Mouse (Mus musculus) adrenal gland, postnatal 14 days (tissue): ENCODE data around the gene Mpst. TPM values are rescaled to one million over a fixed set of nuclear protein-coding genes. Genes with fewer than 3 reads are reported as not detected.

ENCODE experiments used
- DNase-seq: peaks from one replicate; pipeline ENCODE4 v3.0.0; 2021; ENCODE audit warnings: mixed read lengths
- long read RNA-seq, 2 experiments: library from polyadenylated mRNA; stranded (forward); transcript quantifications; one replicate each; pipeline ENCODE4 v2.0.0; 2021
- total RNA-seq: library from RNA; stranded (reverse); gene quantifications from 2 replicates; pipeline ENCODE4 v1.2.3, GENCODE M21; 2021

The Mpst gene
- 43.6 and 57.0 TPM in 2 replicates for total RNA-seq
- long read RNA-seq, experiment 1: 0 reads
- long read RNA-seq, experiment 2, partial matches to known transcripts: 0 of 2 reads
- long read RNA-seq, experiment 2, other reads (novel, unspliced or antisense): 2 of 2 reads

GRCm38 (mm10) chr15:78406293-78406934, at the start of gene Mpst:
TSS of gene Mpst (plus strand) at chr15:78406416.
- DNase-seq: peak; percentile 95

DNA sequence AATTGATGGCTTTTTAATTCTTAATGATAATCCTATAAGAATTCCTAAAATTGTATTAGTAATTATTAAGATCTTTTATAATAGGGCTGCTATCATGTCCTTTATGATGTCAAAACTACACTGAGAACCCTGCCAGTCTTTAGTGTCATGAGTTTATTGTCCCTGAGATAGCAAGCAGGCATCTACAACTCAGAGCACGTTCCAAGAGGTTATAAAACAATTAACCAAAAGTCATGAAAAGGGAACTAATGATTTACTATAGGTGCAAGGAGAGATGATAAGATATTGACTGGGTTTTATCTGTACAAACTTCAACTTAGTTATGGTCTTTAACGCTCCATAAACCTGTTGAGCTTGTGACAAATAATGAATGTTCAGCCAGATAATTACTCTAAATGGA, 40.3 kb upstream of the Mpst start:
- no peak for DNase-seq

DNA sequence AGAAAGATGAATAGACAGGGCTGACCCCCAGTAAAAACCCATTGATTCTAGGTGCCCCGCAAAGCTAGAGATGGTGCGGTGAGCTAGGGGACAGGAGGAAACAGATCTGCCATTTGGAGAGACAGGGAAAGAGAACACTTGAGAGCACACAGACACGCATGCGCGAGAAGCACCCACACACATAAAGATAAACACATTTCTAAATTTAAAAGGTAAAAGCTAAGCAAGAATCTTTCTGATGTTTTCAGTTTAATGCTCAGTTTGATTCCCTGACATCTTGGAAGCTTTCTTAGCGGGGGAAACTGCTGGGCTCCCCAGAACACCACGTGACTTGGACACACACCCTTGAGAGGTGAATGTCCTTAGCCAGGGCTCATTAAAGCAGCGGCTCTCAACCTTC, 39.3 kb upstream of the Mpst start:
- no peak for DNase-seq

GRCm38 (mm10) chr15:78367811-78368210, 38.4 kb upstream of the Mpst start:
- DNase-seq: no peak

- DNase-seq: peak; percentile 72
These were observed 37.3 kb upstream of the Mpst start for GRCm38 (mm10) chr15:78368926-78369346.

DNA sequence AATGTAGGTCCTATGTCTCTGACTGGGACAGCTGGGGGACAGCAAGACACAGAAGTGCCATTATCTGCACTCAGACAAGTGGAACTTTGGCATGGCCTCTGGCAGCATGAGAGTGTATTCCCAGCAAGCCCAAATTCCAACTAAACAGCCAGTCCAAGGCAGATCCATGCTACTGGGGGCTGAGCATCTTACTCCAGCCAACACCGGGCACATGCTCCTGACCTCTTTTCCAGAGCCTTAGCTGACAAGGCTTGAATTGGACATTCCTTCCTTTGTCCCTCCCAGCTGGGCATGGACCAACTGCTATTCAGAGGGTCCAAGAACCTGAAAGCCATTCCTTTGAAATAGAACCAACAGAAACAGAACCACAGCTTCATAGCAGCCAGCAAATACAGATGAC, 36.6 kb upstream of the Mpst start:
- no peak for DNase-seq

DNA sequence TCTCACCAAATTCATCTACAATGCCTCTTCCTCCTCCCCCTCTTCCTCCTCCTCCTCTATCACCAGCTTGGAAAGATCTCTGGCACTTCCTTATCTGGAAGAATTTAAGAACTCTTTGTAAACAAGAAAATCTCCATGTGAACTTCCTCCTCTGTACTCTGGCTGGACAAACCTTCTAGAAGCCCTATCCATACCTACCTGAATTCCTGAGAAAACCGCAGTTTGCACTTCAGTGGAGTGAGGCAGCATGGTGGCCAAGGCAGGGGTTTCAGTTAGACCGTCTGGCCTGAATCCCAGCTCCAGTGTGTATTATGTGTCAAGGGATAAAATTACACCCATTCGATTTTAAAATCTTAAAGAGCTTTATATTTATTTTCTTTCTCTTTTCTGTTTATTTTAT, 33.4 kb upstream of the Mpst start:
- DNase-seq: no peak

GRCm38 (mm10) chr15:78374204-78374603, 32.0 kb upstream of the Mpst start:
- DNase-seq: peak; percentile 74

DNA sequence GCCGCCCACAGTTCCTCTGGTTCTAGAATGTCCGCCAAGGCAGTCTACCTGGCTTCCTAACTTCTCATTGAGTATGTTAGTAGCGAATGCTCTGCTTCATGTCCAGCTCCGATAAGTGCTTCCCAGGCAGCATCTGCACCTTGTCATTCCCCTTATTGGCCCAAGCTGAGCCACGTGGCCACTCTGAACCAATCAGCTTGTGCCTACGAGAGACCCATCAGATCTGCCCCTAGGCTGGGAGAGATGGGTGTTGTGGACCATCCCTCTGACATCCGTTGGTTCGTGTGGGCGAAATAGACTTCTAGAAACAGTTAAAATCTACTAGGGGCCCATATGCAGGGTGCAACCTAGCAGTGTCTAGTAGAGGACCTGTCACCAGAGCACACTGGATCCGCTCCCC, 28.4 kb upstream of the Mpst start:
- DNase-seq: no peak

DNA sequence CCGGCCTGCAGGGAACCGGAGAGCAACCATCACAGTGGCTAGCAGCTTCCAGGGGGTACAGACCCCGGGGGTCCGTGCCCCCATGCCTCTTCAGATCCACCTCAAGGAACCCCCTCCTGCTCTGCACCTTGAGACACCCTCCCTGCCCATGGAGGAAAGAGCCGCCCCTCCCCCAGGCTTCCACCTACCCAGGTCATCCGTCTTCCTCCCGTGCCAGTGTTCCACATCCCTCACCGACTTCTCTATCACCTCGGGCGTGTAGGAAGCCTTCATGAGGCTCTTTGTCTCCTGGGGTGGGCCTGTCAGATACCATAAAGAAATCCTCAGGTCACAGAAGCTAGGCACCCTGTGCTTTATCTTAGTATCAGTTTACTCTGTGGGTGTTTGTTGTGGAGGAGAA, 27.7 kb upstream of the Mpst start:
- no peak for DNase-seq

GRCm38 (mm10) chr15:78380208-78380607, 26.0 kb upstream of the Mpst start:
- no peak for DNase-seq

DNA sequence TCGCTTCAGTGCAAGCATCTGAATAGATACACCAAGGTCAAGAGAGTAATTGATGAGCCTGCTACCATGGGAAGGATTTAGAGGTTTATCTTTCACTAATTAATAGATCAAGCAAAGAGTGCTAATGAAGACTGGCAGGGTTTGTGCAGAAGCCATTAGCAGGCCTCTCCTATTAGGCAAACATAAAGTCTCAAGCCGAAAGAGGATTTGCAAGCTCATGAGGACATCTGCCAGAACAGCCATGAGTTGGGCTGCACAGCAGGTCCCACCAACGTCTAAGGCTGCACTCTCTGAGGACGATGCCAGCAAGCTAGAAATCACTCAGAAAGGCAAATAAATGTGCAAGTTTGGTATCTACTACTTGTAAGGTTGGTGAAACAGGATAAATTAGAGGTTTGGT, 25.5 kb upstream of the Mpst start:
- DNase-seq: no peak

DNA sequence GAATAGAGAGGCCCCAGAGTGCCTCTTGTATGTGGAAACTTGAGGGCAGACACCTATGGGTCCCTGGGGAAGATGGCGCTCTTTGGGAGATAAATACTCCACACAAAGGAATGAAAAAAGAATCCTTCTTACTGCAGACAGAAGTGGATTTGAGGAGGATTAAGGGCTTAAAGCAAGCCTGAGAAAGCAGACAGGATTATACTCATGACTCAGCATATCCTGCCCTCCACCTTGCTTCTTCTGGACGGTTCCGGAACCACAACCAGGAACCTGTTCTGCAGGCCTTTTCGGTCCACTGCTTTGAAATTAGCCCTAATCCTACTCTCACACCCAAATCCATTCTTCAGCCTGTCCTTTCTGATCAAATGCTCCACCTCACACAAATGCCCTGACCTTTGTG, 24.1 kb upstream of the Mpst start:
- no peak for DNase-seq

GRCm38 (mm10) chr15:78383450-78384219, 22.6 kb upstream of the Mpst start:
- peak; percentile 36 for DNase-seq

DNA sequence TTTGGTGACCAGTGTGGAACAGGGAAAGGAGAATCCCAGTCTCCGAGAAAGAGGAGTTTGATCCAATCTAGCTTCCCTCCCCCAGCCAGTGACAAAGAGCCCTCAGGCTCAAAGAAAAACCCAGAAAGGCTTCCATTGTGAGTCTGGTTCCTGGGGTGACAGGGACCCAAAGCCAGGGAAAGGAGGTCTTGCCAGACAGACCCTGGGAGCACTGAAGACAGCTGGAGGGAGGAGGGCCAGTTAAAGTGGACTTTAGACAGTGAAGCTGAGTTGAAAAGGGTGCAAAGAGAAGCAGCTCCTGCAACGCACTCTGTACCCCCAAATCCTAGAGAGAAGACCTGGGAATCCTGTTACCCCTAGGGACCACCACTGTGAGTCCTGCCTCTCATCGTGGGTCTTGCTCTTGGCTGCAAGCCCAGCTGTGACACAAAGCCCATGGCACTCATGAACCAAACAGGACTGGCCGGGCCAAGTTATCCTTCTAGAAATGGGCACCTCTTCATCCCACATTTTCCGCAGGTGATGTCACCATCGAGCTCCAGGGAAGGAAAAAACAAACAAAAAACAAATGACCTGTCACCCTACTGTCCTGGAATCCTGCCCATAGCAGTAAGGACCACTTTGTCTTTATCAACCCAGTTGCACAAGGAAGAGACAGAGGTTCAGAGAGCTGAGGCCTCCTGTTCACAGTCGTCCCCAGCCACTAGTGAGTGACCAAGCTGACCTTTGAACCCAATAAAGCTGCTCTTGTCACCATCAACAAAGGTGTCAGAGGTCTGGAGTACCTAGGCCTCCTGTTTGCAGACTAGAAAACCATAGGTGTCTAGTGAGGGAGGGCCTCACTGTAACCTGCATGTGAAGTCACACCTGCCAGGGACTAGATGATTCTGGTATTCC, 21.7 kb upstream of the Mpst start:
- no peak for DNase-seq

- no peak for DNase-seq
These were observed 20.7 kb upstream of the Mpst start for GRCm38 (mm10) chr15:78385564-78385963.

DNA sequence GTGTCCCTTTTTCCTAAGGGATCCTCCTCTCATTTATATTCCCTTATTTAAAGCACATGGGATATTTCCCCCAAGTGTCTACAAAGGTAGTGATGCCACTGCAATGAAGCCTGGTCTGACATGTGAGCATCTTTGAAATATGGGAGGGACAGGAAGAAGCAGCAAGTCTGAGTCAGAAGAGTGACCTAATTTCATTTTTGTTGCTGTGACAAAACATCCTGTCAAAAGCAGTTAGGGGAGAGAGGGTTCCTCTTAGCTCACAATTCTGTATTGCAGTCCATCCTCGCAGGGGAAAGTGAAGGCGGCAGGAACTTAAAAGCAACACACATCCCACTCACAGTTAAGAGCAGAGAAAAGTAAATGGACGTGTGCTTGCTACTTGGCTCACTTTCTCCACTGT, 15.4 kb upstream of the Mpst start:
- DNase-seq: no peak

DNA sequence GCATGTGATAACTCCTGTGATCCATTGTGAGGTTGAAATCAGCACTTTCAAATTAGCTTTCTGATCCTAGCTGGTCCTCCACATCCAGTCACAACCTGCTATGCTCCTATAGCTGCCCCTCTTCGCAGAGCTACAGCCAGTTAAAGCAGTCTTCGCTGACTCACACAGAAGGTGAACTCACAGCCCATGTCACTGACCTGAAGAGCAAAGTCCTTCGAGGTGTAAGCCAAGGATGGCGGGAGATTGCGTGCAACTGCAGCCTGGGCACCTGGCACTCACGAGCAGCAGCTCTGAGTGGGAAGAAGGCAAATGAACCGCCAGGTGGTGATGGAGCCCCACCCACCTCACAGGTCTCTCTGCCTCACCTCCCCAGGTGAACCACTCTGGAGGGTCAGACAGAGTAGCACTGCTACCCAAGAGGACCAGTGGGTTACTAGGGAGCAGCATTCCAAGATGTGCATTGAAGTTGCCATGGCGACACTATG, 10.7 kb upstream of the Mpst start, which contains the start of gene Tex33:
Gene Tex33 (minus strand): TSS at position 435 of the 485 bp plus-strand sequence.
- no peak for DNase-seq

DNA sequence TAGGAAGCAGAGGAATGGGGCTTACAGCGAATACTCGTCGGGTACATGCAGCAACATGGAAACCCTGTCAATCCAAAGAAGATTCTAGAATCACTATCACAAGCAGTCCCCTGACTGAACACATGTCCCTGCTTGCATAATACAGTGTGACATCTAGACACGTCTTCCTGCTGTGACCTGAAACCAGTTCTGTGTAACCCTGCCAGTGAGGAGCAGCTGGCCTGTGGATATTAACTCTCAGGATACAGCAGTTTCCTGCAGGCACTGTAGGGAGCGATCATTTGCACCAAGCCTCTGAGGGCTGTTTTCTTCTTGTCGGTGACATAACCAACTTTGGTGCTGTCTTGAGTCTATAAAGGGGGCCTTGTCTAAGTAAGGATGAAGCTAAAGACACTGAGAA, 4.9 kb upstream of the Mpst start:
- peak; percentile 39 for DNase-seq

DNA sequence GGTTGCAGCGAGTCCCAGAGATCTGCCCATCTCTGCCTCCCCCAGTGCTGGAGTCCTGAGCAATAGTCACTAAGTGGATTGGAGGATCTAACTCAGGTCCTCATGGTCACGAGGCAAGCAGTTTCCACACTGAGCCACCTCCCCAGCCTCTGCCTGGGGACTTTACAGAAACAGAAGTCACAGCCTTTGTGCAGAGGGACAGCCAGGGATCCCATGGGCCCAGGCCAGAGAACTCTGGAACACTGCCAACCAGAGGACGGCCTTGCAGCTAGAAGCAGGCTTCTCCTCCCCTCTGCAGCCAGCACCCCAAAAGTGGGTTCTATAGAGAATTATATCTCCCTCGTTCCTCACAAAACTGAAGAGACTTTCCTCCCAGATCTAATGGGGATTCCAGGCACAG, 4.3 kb upstream of the Mpst start:
- peak; percentile 93 for DNase-seq

DNA sequence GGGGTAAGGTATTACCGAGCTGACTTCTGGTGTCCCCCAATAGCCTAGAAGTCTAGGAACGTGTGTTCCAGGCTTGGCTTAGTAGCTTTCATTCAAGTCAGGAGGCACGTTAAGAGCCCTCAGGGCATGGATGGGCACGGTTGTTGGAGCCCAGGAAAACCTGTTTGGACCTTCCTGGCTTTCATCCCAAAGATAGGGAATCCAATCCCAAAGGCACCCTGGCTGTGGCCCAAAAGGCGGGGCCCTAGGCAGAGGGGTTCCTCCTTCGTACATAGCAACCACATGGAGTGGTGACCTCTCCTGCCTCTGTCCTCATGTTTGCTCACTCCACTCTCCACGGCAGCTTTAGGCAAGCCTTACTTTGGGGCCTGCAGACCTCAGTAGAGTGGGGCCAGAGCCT, 3.8 kb upstream of the Mpst start:
- DNase-seq: peak; percentile 87

DNA sequence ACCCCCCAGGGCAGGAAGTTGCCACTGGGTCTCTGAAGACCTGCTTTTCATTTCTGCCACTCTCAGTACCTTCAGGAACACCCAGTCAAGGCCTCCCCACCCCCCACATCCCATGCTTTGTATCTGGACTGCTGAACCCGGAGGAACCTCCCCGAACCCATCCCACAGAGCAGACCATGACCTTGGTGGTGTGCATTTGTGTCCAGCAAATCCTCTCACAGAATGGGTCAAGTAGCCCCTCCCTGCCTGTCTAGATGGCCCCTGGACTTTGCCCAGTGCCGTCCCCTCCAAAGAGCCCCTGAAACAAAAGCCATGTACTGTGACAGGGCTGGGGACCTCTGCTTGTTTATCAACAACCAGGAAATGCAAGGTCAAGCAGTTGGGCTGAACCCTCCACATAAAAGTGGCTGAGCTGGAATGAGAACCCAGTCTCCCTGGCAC, 2.9 kb upstream of the Mpst start:
- DNase-seq: peak; percentile 86
